Mouse (Mus musculus): Measurements from ENCODE around the gene Smim15. TPM values are rescaled to one million over a fixed set of nuclear protein-coding genes. Genes with fewer than 3 reads are reported as not detected.

Gene Smim15
- polyA plus RNA-seq, 1 experiment = 7.4 TPM

DNA sequence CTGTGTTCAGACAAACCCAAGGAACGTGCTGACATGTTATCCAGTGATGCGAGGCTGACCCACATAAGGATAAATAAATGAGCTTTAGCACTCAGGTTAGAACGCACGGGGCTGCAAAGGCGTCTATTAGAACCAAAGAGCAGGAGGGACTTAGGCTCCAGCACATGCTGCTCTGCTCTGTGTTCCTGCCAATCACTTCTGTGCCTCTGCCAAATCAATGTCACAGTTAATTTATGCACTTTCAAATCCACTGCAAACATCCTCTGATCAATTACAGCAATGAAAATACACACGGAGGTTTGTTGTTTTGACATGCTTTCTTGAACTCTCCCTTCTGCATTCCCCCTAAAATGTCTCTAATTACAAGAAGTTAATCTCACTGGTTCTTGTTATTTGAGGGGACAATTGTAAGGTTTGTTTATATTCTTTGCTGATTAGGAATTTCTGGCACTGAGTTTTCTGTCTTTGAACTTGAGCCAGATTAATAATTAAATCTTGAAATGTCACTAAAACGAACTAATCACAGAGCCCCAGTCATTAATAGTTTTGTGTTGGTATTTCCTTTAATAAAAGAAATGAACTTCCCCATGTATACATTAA is 16.1 kb downstream of the Smim15 start:
- H3K4me3 ChIP-seq (replicated peaks) = no peak overlapping the region
- no peaks in the 10 kb centered on the region for H3K27me3 ChIP-seq (replicated peaks)
- no peaks in the 10 kb centered on the region for H3K36me3 ChIP-seq (replicated peaks; ENCODE audit: low read length)
- H3K4me1 ChIP-seq = peaks cover 29% of the 10 kb centered on the region
- no peak for TF ChIP-seq FLI1 (IDR thresholded peaks at IDR 0.05; ENCODE audit: low read length)
- no peak for TF ChIP-seq GATA1 (IDR thresholded peaks at IDR 0.05; ENCODE audit: borderline replicate concordance, low read length)
- H3K9me3 ChIP-seq = no peaks in the 10 kb centered on the region

GRCm38 (mm10) chr13:108060936-108061578 is 16.8 kb downstream of the Smim15 start:
- Histone ChIP-seq H3K27me3 (replicated peaks) (no peaks in the 10 kb centered on the region), H3K4me1 (peaks cover 36% of the 10 kb centered on the region), H3K9me3 (no peaks in the 10 kb centered on the region), H3K36me3 (replicated peaks; ENCODE audit: low read length) (no peaks in the 10 kb centered on the region), H3K4me3 (replicated peaks) (peak overlapping the region; percentile 2)
- no peak for TF ChIP-seq FLI1 (IDR thresholded peaks at IDR 0.05; ENCODE audit: low read length)

DNA sequence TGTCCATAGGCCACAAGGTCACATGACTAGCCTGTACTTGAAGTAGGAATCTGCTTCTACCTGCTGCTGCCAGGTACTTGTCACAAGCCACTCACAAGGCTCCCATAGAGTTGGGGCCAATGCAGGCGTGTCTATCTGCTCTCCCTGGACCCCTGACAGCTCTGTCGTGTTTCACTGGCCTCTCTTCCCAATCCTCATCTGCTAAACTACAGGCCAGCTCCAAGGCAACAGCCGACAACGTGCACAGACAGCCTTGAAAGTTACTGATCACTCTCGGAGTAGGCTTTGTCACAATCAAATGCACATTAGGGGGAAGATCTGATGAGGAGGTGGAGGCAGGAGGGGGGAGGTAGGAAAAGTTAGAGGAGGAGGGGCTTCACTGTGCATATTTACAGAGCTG is 18.7 kb downstream of the Smim15 start:
- Histone ChIP-seq H3K4me3 (replicated peaks) (no peak overlapping the region), H3K36me3 (replicated peaks; ENCODE audit: low read length) (no peaks in the 10 kb centered on the region), H3K27me3 (replicated peaks) (no peaks in the 10 kb centered on the region), H3K9me3 (no peaks in the 10 kb centered on the region), H3K4me1 (peaks cover 24% of the 10 kb centered on the region; the same call in 1 of the 2 replicates)
- TF ChIP-seq FLI1 (IDR thresholded peaks at IDR 0.05; ENCODE audit: low read length) (no peak), GATA1 (IDR thresholded peaks at IDR 0.05; ENCODE audit: borderline replicate concordance, low read length) (no peak)

GRCm38 (mm10) chr13:108063374-108064134 is 19.3 kb downstream of the Smim15 start:
- Histone ChIP-seq H3K4me1 (peaks cover 24% of the 10 kb centered on the region; the same call in 1 of the 2 replicates), H3K9me3 (no peaks in the 10 kb centered on the region), H3K27me3 (replicated peaks) (no peaks in the 10 kb centered on the region), H3K36me3 (replicated peaks; ENCODE audit: low read length) (no peaks in the 10 kb centered on the region), H3K4me3 (replicated peaks) (no peak overlapping the region)
- TF ChIP-seq GATA1 (IDR thresholded peaks at IDR 0.05; ENCODE audit: borderline replicate concordance, low read length) (no peak), FLI1 (IDR thresholded peaks at IDR 0.05; ENCODE audit: low read length) (no peak)

DNA sequence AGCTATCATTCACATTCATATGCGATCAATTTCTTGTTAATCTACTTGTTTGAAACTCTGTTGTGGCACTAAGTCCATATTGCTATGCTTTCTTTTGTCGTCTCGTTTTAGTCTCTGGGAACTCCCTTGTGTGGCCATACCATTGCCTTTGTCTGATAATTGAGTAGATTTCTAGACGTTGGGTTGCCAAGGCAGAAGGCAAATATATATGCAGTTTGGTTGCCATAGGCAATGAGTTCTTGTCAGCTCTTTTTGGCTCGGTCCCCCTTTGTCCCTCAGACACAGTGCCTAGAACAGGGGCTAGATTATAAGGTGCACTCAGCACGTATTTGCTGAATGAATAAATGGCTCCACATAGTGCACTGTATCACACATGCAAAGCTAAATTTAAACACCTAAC is 20.1 kb downstream of the Smim15 start:
- no peak for TF ChIP-seq GATA1 (IDR thresholded peaks at IDR 0.05; ENCODE audit: borderline replicate concordance, low read length)
- no peak for TF ChIP-seq FLI1 (IDR thresholded peaks at IDR 0.05; ENCODE audit: low read length)

GRCm38 (mm10) chr13:108066021-108066420 is 21.8 kb downstream of the Smim15 start:
- Histone ChIP-seq H3K27me3 (replicated peaks) (no peaks in the 10 kb centered on the region), H3K4me1 (peaks cover 35% of the 10 kb centered on the region), H3K4me3 (replicated peaks) (no peak overlapping the region), H3K9me3 (no peaks in the 10 kb centered on the region), H3K36me3 (replicated peaks; ENCODE audit: low read length) (no peaks in the 10 kb centered on the region)
- no peak for TF ChIP-seq GATA1 (IDR thresholded peaks at IDR 0.05; ENCODE audit: borderline replicate concordance, low read length)
- TF ChIP-seq FLI1 (IDR thresholded peaks at IDR 0.05; ENCODE audit: low read length) = no peak

More for the DNA sequence above, 20.1 kb downstream of the Smim15 start:
- Histone ChIP-seq H3K9me3 (no peaks in the 10 kb centered on the region), H3K27me3 (replicated peaks) (no peaks in the 10 kb centered on the region), H3K36me3 (replicated peaks; ENCODE audit: low read length) (no peaks in the 10 kb centered on the region), H3K4me3 (replicated peaks) (no peak overlapping the region), H3K4me1 (peaks cover 29% of the 10 kb centered on the region)

- no peaks in the 10 kb centered on the region for H3K9me3 ChIP-seq
- H3K36me3 ChIP-seq (replicated peaks; ENCODE audit: low read length) = no peaks in the 10 kb centered on the region
- peaks cover 33% of the 10 kb centered on the region for H3K4me1 ChIP-seq
- no peaks in the 10 kb centered on the region for H3K27me3 ChIP-seq (replicated peaks)
- no peak for TF ChIP-seq FLI1 (IDR thresholded peaks at IDR 0.05; ENCODE audit: low read length)
- TF ChIP-seq GATA1 (IDR thresholded peaks at IDR 0.05; ENCODE audit: borderline replicate concordance, low read length) = no peak
- H3K4me3 ChIP-seq (replicated peaks) = no peak overlapping the region
These were observed 24.9 kb downstream of the Smim15 start for GRCm38 (mm10) chr13:108069151-108069550.

DNA sequence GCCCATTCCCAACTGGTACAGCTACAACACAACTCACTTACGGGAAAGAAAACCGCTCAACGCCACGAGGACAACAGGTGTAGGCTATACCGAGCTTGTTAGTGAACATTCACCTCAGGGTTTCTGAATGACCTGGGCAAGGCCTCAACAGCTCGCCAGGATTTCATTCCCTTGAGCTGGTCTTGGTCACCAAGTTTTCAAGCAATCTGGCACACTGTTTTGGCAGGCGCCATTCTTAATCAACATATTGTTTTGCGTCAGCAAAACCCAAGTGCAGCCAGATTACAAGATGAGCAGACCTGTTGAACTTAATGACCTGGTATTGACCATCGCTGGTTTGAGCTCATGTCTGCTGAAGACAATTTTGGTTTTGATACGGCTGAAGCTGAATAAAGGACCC is 25.9 kb downstream of the Smim15 start:
- TF ChIP-seq FLI1 (IDR thresholded peaks at IDR 0.05; ENCODE audit: low read length) (no peak), GATA1 (IDR thresholded peaks at IDR 0.05; ENCODE audit: borderline replicate concordance, low read length) (no peak)
- no peaks in the 10 kb centered on the region for H3K9me3 ChIP-seq
- H3K4me3 ChIP-seq (replicated peaks) = no peak overlapping the region
- H3K27me3 ChIP-seq (replicated peaks) = no peaks in the 10 kb centered on the region
- H3K36me3 ChIP-seq (replicated peaks; ENCODE audit: low read length) = no peaks in the 10 kb centered on the region
- H3K4me1 ChIP-seq = peaks cover 30% of the 10 kb centered on the region

DNA sequence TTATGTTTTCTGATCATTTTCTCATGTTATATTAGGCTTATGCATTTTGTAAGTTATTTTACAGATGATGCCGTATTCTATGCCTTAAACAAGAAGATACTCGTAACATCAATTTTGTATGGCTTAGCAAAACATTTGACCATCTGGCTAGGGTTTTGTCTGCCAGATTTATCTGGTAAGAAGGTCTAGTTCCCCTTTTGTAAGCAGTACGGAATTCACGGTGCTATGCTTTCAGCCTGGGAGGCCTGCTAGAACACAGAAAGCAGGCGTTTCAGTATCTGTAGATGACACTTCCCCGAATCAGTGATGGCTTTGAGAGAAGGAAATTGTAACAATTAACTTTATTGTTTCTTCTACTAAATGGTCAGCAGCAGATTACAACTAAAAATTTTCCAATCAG is 33.2 kb downstream of the Smim15 start:
- no peak for TF ChIP-seq GATA1 (IDR thresholded peaks at IDR 0.05; ENCODE audit: borderline replicate concordance, low read length)
- TF ChIP-seq FLI1 (IDR thresholded peaks at IDR 0.05; ENCODE audit: low read length) = no peak
- peaks cover 6% of the 10 kb centered on the region for H3K4me1 ChIP-seq
- H3K36me3 ChIP-seq (replicated peaks; ENCODE audit: low read length) = no peaks in the 10 kb centered on the region
- no peak overlapping the region for H3K4me3 ChIP-seq (replicated peaks)
- no peaks in the 10 kb centered on the region for H3K9me3 ChIP-seq
- H3K27me3 ChIP-seq (replicated peaks) = no peaks in the 10 kb centered on the region

DNA sequence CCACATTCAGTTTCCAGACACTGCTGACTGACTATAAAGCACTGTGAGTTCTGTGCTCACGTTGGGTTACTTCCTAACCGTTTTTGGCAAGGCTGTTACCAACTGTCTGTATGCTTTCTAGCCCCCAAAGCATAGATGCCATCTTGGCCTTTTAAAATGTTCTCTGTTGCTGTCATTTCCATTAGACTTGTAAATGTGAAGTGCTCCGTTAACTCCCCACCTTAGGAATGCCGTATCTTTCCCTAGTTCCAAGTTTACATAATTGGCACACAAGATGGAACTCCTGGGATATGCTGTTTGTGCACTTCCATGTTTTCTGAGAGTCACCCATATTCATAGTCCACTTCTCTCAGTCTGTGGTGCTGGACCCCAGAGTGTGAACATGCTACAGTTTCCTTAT is 33.7 kb downstream of the Smim15 start:
- H3K36me3 ChIP-seq (replicated peaks; ENCODE audit: low read length) = no peaks in the 10 kb centered on the region
- H3K9me3 ChIP-seq = no peaks in the 10 kb centered on the region
- H3K4me3 ChIP-seq (replicated peaks) = no peak overlapping the region
- no peak for TF ChIP-seq FLI1 (IDR thresholded peaks at IDR 0.05; ENCODE audit: low read length)
- no peak for TF ChIP-seq GATA1 (IDR thresholded peaks at IDR 0.05; ENCODE audit: borderline replicate concordance, low read length)
- H3K27me3 ChIP-seq (replicated peaks) = no peaks in the 10 kb centered on the region
- H3K4me1 ChIP-seq = peaks cover 6% of the 10 kb centered on the region

Measured in megakaryocyte, embryonic 14.5 days (primary cell).